Mouse (Mus musculus): ENCODE measurements around the gene Rnf2. TPM values are rescaled to one million over a fixed set of nuclear protein-coding genes. Genes with fewer than 3 reads are reported as not detected.
A peak's percentile ranks its signal among the peaks of the same experiment; 100 is the strongest.

The Rnf2 gene
- polyA plus RNA-seq (2012; fragmentation: generic; extraction: Trizol): 14.1 TPM

- TF ChIP-seq MYOG (IDR thresholded peaks at IDR 0.05; ENCODE audit: control insufficient read depth in 1 of 3, insufficient read depth in 1 of 3, insufficient read length in 2 of 3, low read depth in 2 of 3) (no peak), E2F4 (IDR thresholded peaks at IDR 0.05; ENCODE audit: insufficient read depth) (no peak), REST (IDR thresholded peaks at IDR 0.05; ENCODE audit: insufficient read depth, insufficient read length) (no peak), MAX (IDR thresholded peaks at IDR 0.05; ENCODE audit: low read depth) (no peak), CEBPB (IDR thresholded peaks at IDR 0.05; ENCODE audit: insufficient read depth, poor library complexity, severe bottlenecking) (no peak), MYOD1 (IDR thresholded peaks at IDR 0.05; ENCODE audit: control insufficient read depth in 1 of 3, insufficient read length in 2 of 3, low read depth in 2 of 3) (peak in 1 of 3 experiments; percentile 1), POLR2A (IDR thresholded peaks at IDR 0.05; ENCODE audit: insufficient read length, low read depth) (peak; percentile 78), TCF3 (IDR thresholded peaks at IDR 0.05; ENCODE audit: insufficient read length, low read depth) (no peak), POLR2AphosphoS2 (IDR thresholded peaks at IDR 0.05; ENCODE audit: insufficient read length, low read depth) (peak; percentile 71)
- peak within 1 kb of the TSS; percentile 52 for H3K4me3 ChIP-seq
- H3K27me3 ChIP-seq (ENCODE audit: control insufficient read depth, insufficient read depth, insufficient read length): no peaks in the 10 kb centered on the region
- peak within 1 kb of the TSS; percentile 91 for H3ac ChIP-seq (ENCODE audit: control insufficient read depth, insufficient read length)
- H3K79me2 ChIP-seq (ENCODE audit: control insufficient read depth, insufficient read depth): peaks cover 42% of the 10 kb centered on the region
- peak within 1 kb of the TSS; percentile 97 for H3K4me2 ChIP-seq (ENCODE audit: low read depth)
- no peaks in the 10 kb centered on the region for H3K36me3 ChIP-seq (ENCODE audit: control insufficient read depth, insufficient read depth)
These were observed at the start of gene Rnf2 for GRCm38 (mm10) chr1:151500531-151501361. Rnf2 (minus strand) TSS chr1:151500955.

- TF ChIP-seq TCF3 (IDR thresholded peaks at IDR 0.05; ENCODE audit: insufficient read length, low read depth) (no peak), MYOG (IDR thresholded peaks at IDR 0.05; ENCODE audit: control insufficient read depth in 1 of 3, insufficient read depth in 1 of 3, insufficient read length in 2 of 3, low read depth in 2 of 3) (no peak), USF1 (IDR thresholded peaks at IDR 0.05; ENCODE audit: low read depth) (no peak), SRF (IDR thresholded peaks at IDR 0.05; ENCODE audit: control insufficient read depth, insufficient read length, low read depth) (no peak), TCF12 (IDR thresholded peaks at IDR 0.05; ENCODE audit: insufficient read depth, poor library complexity, severe bottlenecking) (no peak), E2F4 (IDR thresholded peaks at IDR 0.05; ENCODE audit: insufficient read depth) (no peak), MAX (IDR thresholded peaks at IDR 0.05; ENCODE audit: low read depth) (no peak), REST (IDR thresholded peaks at IDR 0.05; ENCODE audit: insufficient read depth, insufficient read length) (no peak), CEBPB (IDR thresholded peaks at IDR 0.05; ENCODE audit: insufficient read depth, poor library complexity, severe bottlenecking) (no peak), MYOD1 (IDR thresholded peaks at IDR 0.05; ENCODE audit: control insufficient read depth in 1 of 3, insufficient read length in 2 of 3, low read depth in 2 of 3) (no peak), POLR2AphosphoS2 (IDR thresholded peaks at IDR 0.05; ENCODE audit: insufficient read length, low read depth) (no peak), POLR2A (IDR thresholded peaks at IDR 0.05; ENCODE audit: insufficient read length, low read depth) (no peak)
- Histone ChIP-seq H3K27me3 (ENCODE audit: control insufficient read depth, insufficient read depth, insufficient read length) (no peaks in the 10 kb centered on the region), H3ac (ENCODE audit: control insufficient read depth, insufficient read length) (no peak overlapping the region)
These were observed 49.0 kb upstream of the Rnf2 start for GRCm38 (mm10) chr1:151549794-151550193.

GRCm38 (mm10) chr1:151548896-151549610 is 48.3 kb upstream of the Rnf2 start:
- H3K79me2 ChIP-seq (ENCODE audit: control insufficient read depth, insufficient read depth): no peaks in the 10 kb centered on the region
- H3K36me3 ChIP-seq (ENCODE audit: control insufficient read depth, insufficient read depth): no peaks in the 10 kb centered on the region
- no peak overlapping the region for H3ac ChIP-seq (ENCODE audit: control insufficient read depth, insufficient read length)
- no peak overlapping the region for H3K4me2 ChIP-seq (ENCODE audit: low read depth)
- TF ChIP-seq MAX (IDR thresholded peaks at IDR 0.05; ENCODE audit: low read depth) (no peak), POLR2A (IDR thresholded peaks at IDR 0.05; ENCODE audit: insufficient read length, low read depth) (no peak), REST (IDR thresholded peaks at IDR 0.05; ENCODE audit: insufficient read depth, insufficient read length) (no peak), TCF12 (IDR thresholded peaks at IDR 0.05; ENCODE audit: insufficient read depth, poor library complexity, severe bottlenecking) (no peak), CEBPB (IDR thresholded peaks at IDR 0.05; ENCODE audit: insufficient read depth, poor library complexity, severe bottlenecking) (no peak), TCF3 (IDR thresholded peaks at IDR 0.05; ENCODE audit: insufficient read length, low read depth) (no peak), E2F4 (IDR thresholded peaks at IDR 0.05; ENCODE audit: insufficient read depth) (no peak), USF1 (IDR thresholded peaks at IDR 0.05; ENCODE audit: low read depth) (no peak), MYOG (IDR thresholded peaks at IDR 0.05; ENCODE audit: control insufficient read depth in 1 of 3, insufficient read depth in 1 of 3, insufficient read length in 2 of 3, low read depth in 2 of 3) (no peak), POLR2AphosphoS2 (IDR thresholded peaks at IDR 0.05; ENCODE audit: insufficient read length, low read depth) (no peak), MYOD1 (IDR thresholded peaks at IDR 0.05; ENCODE audit: control insufficient read depth in 1 of 3, insufficient read length in 2 of 3, low read depth in 2 of 3) (no peak), SRF (IDR thresholded peaks at IDR 0.05; ENCODE audit: control insufficient read depth, insufficient read length, low read depth) (no peak)
- no peak overlapping the region for H3K4me3 ChIP-seq
- no peaks in the 10 kb centered on the region for H3K27me3 ChIP-seq (ENCODE audit: control insufficient read depth, insufficient read depth, insufficient read length)

More at GRCm38 (mm10) chr1:151549794-151550193, 49.0 kb upstream of the Rnf2 start:
- H3K36me3 ChIP-seq (ENCODE audit: control insufficient read depth, insufficient read depth): no peaks in the 10 kb centered on the region
- H3K79me2 ChIP-seq (ENCODE audit: control insufficient read depth, insufficient read depth): no peaks in the 10 kb centered on the region
- H3K4me2 ChIP-seq (ENCODE audit: low read depth): no peak overlapping the region
- H3K4me3 ChIP-seq: no peak overlapping the region

- no peaks in the 10 kb centered on the region for H3K36me3 ChIP-seq (ENCODE audit: control insufficient read depth, insufficient read depth)
- no peaks in the 10 kb centered on the region for H3K27me3 ChIP-seq (ENCODE audit: control insufficient read depth, insufficient read depth, insufficient read length)
- H3K4me2 ChIP-seq (ENCODE audit: low read depth): no peak overlapping the region
- H3K4me3 ChIP-seq: no peak overlapping the region
- H3K79me2 ChIP-seq (ENCODE audit: control insufficient read depth, insufficient read depth): no peaks in the 10 kb centered on the region
- H3ac ChIP-seq (ENCODE audit: control insufficient read depth, insufficient read length): no peak overlapping the region
- no peak for TF ChIP-seq E2F4 (IDR thresholded peaks at IDR 0.05; ENCODE audit: insufficient read depth)
- no peak for TF ChIP-seq MYOD1 (IDR thresholded peaks at IDR 0.05; ENCODE audit: control insufficient read depth in 1 of 3, insufficient read length in 2 of 3, low read depth in 2 of 3)
- TF ChIP-seq REST (IDR thresholded peaks at IDR 0.05; ENCODE audit: insufficient read depth, insufficient read length): no peak
- TF ChIP-seq MYOG (IDR thresholded peaks at IDR 0.05; ENCODE audit: control insufficient read depth in 1 of 3, insufficient read depth in 1 of 3, insufficient read length in 2 of 3, low read depth in 2 of 3): no peak
- no peak for TF ChIP-seq USF1 (IDR thresholded peaks at IDR 0.05; ENCODE audit: low read depth)
- no peak for TF ChIP-seq CEBPB (IDR thresholded peaks at IDR 0.05; ENCODE audit: insufficient read depth, poor library complexity, severe bottlenecking)
- no peak for TF ChIP-seq TCF12 (IDR thresholded peaks at IDR 0.05; ENCODE audit: insufficient read depth, poor library complexity, severe bottlenecking)
These were observed 44.8 kb upstream of the Rnf2 start for GRCm38 (mm10) chr1:151545571-151545970.

All from myocyte (in vitro differentiated cells).